Mouse (Mus musculus) kidney, postnatal 25 days (tissue): ENCODE measurements at regions not wholly inside any gene's neighbourhood (a gene's known extent, or its start where the extent isn't known, plus 50 kb on each side); places are given as distances from the start of the nearest gene placed in this dataset.

Experiments used
- DNase-seq, 2 experiments: peaks; one replicate each; pipeline ENCODE4 v3.0.0; 2021; ENCODE audit warnings: mixed read lengths in 2 of 2

GRCm38 (mm10) chr17:79164874-79165553 is 113.3 kb downstream of the Qpct start:
- DNase-seq = no peak

GRCm38 (mm10) chr17:79163983-79164382 is 112.3 kb downstream of the Qpct start:
- no peak for DNase-seq

GRCm38 (mm10) chr17:79154138-79154537 is 102.4 kb downstream of the Qpct start:
- no peak for DNase-seq

- DNase-seq = no peak
Measured at GRCm38 (mm10) chr17:79152823-79153222, 101.1 kb downstream of the Qpct start.

GRCm38 (mm10) chr17:79147883-79148282 is 96.2 kb downstream of the Qpct start:
- DNase-seq = no peak

GRCm38 (mm10) chr17:79144913-79145625 is 93.4 kb downstream of the Qpct start:
- no peak for DNase-seq

- DNase-seq = no peak
Measured at GRCm38 (mm10) chr17:79143031-79143430, 91.3 kb downstream of the Qpct start.
